Mouse (Mus musculus) limb, embryonic 15.5 days (tissue): ENCODE data around the gene Olfr988. TPM values are rescaled to one million over a fixed set of nuclear protein-coding genes. Genes with fewer than 3 reads are reported as not detected.
"Not testable (repeated sequence)": the region's sequence is repeated elsewhere in the genome, so short reads cannot be mapped to it uniquely, and the experiment has no call there.

ENCODE experiments used
- ATAC-seq: fragments of 200-750 bp; cut with Nextera tagmentation; 2 replicates; pipeline ENCODE4 v1.8.0; 2017; ENCODE audit warnings: low read depth, moderate TSS enrichment; ENCODE audit not compliant: insufficient number of reproducible peaks, low FRiP score, low TSS enrichment
- H3K27ac ChIP-seq: fragments of 300-500 bp; sonication (generic); 2 replicates; pipeline ENCODE4 v1.5.1; 2015; ENCODE audit warnings: moderate library complexity, mild to moderate bottlenecking, inconsistent platforms
- H3K27me3 ChIP-seq: fragments of 300-500 bp; sonication (generic); 2 replicates; pipeline ENCODE4 v1.6.1; 2015; ENCODE audit warnings: inconsistent platforms
- H3K36me3 ChIP-seq: fragments of 300-500 bp; sonication (generic); 2 replicates; pipeline ENCODE4 v1.6.1; 2015; ENCODE audit warnings: inconsistent platforms
- H3K4me1 ChIP-seq: fragments of 300-500 bp; sonication (generic); 2 replicates; pipeline ENCODE4 v1.6.1; 2015; ENCODE audit warnings: inconsistent platforms
- H3K4me2 ChIP-seq: fragments of 300-500 bp; sonication (generic); 2 replicates; pipeline ENCODE4 v1.6.1; 2015; ENCODE audit warnings: mild to moderate bottlenecking, inconsistent platforms
- H3K4me3 ChIP-seq: fragments of 300-500 bp; sonication (generic); 2 replicates; pipeline ENCODE4 v1.5.1; 2015; ENCODE audit warnings: mild to moderate bottlenecking, inconsistent platforms
- H3K9ac ChIP-seq: fragments of 300-500 bp; sonication (generic); 2 replicates; pipeline ENCODE4 v1.6.1; 2015; ENCODE audit warnings: inconsistent platforms
- H3K9me3 ChIP-seq: fragments of 300-500 bp; sonication (generic); 2 replicates; pipeline ENCODE4 v1.6.1; 2016; ENCODE audit warnings: inconsistent platforms
- WGBS: fragments of 180-500 bp; shearing (Covaris S2); methylation state at CpG from one replicate; pipeline ENCODE4 v1.1.7; 2015; 5-methylcytosine and 5-hydroxymethylcytosine counted together
- polyA plus RNA-seq: library from polyadenylated mRNA; unstranded; fragments of >200 nt; fragmentation: Nextera tagmentation; extraction: Ambion mirVana; gene quantifications from 2 replicates; pipeline ENCODE4 v1.2.1, GENCODE M21; 2015

Olfr988 gene
- polyA plus RNA-seq = not detected in 2 replicates

- not testable (repeated sequence) for H3K27ac ChIP-seq, H3K9ac ChIP-seq, H3K4me1 ChIP-seq, H3K36me3 ChIP-seq, H3K27me3 ChIP-seq, ATAC-seq, H3K4me2 ChIP-seq, H3K9me3 ChIP-seq, H3K4me3 ChIP-seq
Observed at GRCm38 (mm10) chr2:85363127-85363526, at the start of gene Olfr988. Gene Olfr988, minus strand, starts transcription at chr2:85363227.

- no peak within 1 kb of the TSS for H3K4me3 ChIP-seq
- H3K9me3 ChIP-seq = no peaks in the 10 kb centered on the region
- H3K4me2 ChIP-seq = no peak within 1 kb of the TSS
- no peak within 1 kb of the TSS for H3K9ac ChIP-seq
- no peaks in the 10 kb centered on the region for H3K4me1 ChIP-seq
- H3K36me3 ChIP-seq = no peaks in the 10 kb centered on the region
- ATAC-seq = no peak
- no peaks in the 10 kb centered on the region for H3K27me3 ChIP-seq
- no peak within 1 kb of the TSS for H3K27ac ChIP-seq
- WGBS = 56% methylated on average over 2 of the region's 2 CpGs
Observed at GRCm38 (mm10) chr2:85409369-85409768, 46.3 kb upstream of the Olfr988 start, which contains the start of gene Olfr992. Gene Olfr992, minus strand, starts transcription at chr2:85409469.

GRCm38 (mm10) chr2:85339972-85340371, 23.1 kb downstream of the Olfr988 start:
- no peaks in the 10 kb centered on the region for H3K27me3 ChIP-seq
- WGBS = 76% methylated on average over 7 of the region's 7 CpGs
- no peaks in the 10 kb centered on the region for H3K4me1 ChIP-seq
- no peaks in the 10 kb centered on the region for H3K9me3 ChIP-seq
- no peak overlapping the region for H3K27ac ChIP-seq
- no peak overlapping the region for H3K4me3 ChIP-seq
- no peak overlapping the region for H3K9ac ChIP-seq
- ATAC-seq = no peak
- no peaks in the 10 kb centered on the region for H3K36me3 ChIP-seq
- H3K4me2 ChIP-seq = no peak overlapping the region

- not testable (repeated sequence) for H3K36me3 ChIP-seq, H3K4me3 ChIP-seq, H3K4me1 ChIP-seq, H3K27ac ChIP-seq, ATAC-seq, H3K4me2 ChIP-seq, H3K9ac ChIP-seq, H3K9me3 ChIP-seq, H3K27me3 ChIP-seq
Observed at GRCm38 (mm10) chr2:85339215-85339614, 23.8 kb downstream of the Olfr988 start, which contains the start of gene Olfr987. Gene Olfr987, minus strand, starts transcription at chr2:85339315.

- no peaks in the 10 kb centered on the region for H3K9me3 ChIP-seq
- H3K36me3 ChIP-seq = no peaks in the 10 kb centered on the region
- H3K27me3 ChIP-seq = no peaks in the 10 kb centered on the region
- peak; percentile 72 for ATAC-seq
- no peaks in the 10 kb centered on the region for H3K4me1 ChIP-seq
- H3K9ac ChIP-seq = no peak overlapping the region
- H3K27ac ChIP-seq = no peak overlapping the region
- H3K4me2 ChIP-seq = no peak overlapping the region
- 29% methylated on average over 1 of the region's 1 CpGs for WGBS
- no peak overlapping the region for H3K4me3 ChIP-seq
Observed at GRCm38 (mm10) chr2:85319106-85319505, 43.9 kb downstream of the Olfr988 start.

Other genes with a start within 250 kb of the Olfr988 start
- 54.1 and 62.0 TPM in 2 replicates for gene Aplnr, start 227.0 kb downstream of the Olfr988 start, polyA plus RNA-seq
- gene Lrrc55, start 166.0 kb downstream of the Olfr988 start, polyA plus RNA-seq = 0.74 and 0.78 TPM in 2 replicates
- gene Olfr987, start 23.9 kb downstream of the Olfr988 start, polyA plus RNA-seq = not detected in 2 replicates
- gene Olfr992, start 46.2 kb upstream of the Olfr988 start, polyA plus RNA-seq = not detected in 2 replicates
- not detected in 2 replicates for gene Olfr993, start 51.6 kb upstream of the Olfr988 start, polyA plus RNA-seq
- not detected in 2 replicates for gene Olfr994, start 73.2 kb upstream of the Olfr988 start, polyA plus RNA-seq
- not detected in 2 replicates for gene Olfr995, start 80.4 kb upstream of the Olfr988 start, polyA plus RNA-seq
- 15.1 and 16.6 TPM in 2 replicates for gene 4833423E24Rik, start 155.8 kb upstream of the Olfr988 start, polyA plus RNA-seq
- not detected in 2 replicates for gene Olfr996, start 216.0 kb upstream of the Olfr988 start, polyA plus RNA-seq
- gene Olfr998, start 225.7 kb upstream of the Olfr988 start, polyA plus RNA-seq = not detected in 2 replicates
- gene Olfr1000, start 248.7 kb upstream of the Olfr988 start, polyA plus RNA-seq = not detected in 2 replicates